Mouse (Mus musculus) CD4-positive, CD25-positive, alpha-beta regulatory T cell, adult 4 months (primary cell): Measurements from ENCODE around the gene Mpv17. TPM values are rescaled to one million over a fixed set of nuclear protein-coding genes. Genes with fewer than 3 reads are reported as not detected.

Source experiments
- ATAC-seq: one replicate; pipeline ENCODE4 v1.8.0; 2017
- polyA plus RNA-seq, 2 experiments: library from polyadenylated mRNA; unstranded; fragments of 100-300 nt; shearing (Covaris generic); gene quantifications; one replicate each; pipeline ENCODE4 v1.2.1; 2017

The Mpv17 gene
- polyA plus RNA-seq, result 10 to 100 TPM; 64.4 to 66.7 TPM

GRCm38 (mm10) chr5:31154152-31154553, at the start of gene Mpv17:
Mpv17 (minus strand) TSS chr5:31154251.
- ATAC-seq, result peak; percentile 95

GRCm38 (mm10) chr5:31202933-31203332, 48.9 kb upstream of the Mpv17 start:
- ATAC-seq, result no peak

GRCm38 (mm10) chr5:31201742-31202590, 47.9 kb upstream of the Mpv17 start, which contains the start of gene Zfp513:
Zfp513 (minus strand) TSS chr5:31202303.
- peak; percentile 98 for ATAC-seq

- ATAC-seq, result no peak
Measured at GRCm38 (mm10) chr5:31201042-31201741, 47.1 kb upstream of the Mpv17 start.

GRCm38 (mm10) chr5:31200327-31200768, 46.3 kb upstream of the Mpv17 start:
- ATAC-seq, result no peak

GRCm38 (mm10) chr5:31199893-31200292, 45.8 kb upstream of the Mpv17 start:
- no peak for ATAC-seq

- ATAC-seq, result no peak
Measured at GRCm38 (mm10) chr5:31199321-31199892, 45.4 kb upstream of the Mpv17 start.

- no peak for ATAC-seq
Measured at GRCm38 (mm10) chr5:31198616-31199320, 44.7 kb upstream of the Mpv17 start.

- ATAC-seq, result no peak
Measured at GRCm38 (mm10) chr5:31198170-31198569, 44.1 kb upstream of the Mpv17 start.

- no peak for ATAC-seq
Measured at GRCm38 (mm10) chr5:31197072-31197471, 43.0 kb upstream of the Mpv17 start.

GRCm38 (mm10) chr5:31196207-31196606, 42.2 kb upstream of the Mpv17 start:
- no peak for ATAC-seq

- ATAC-seq, result no peak
Measured at GRCm38 (mm10) chr5:31195671-31196070, 41.6 kb upstream of the Mpv17 start.

- no peak for ATAC-seq
Measured at GRCm38 (mm10) chr5:31194486-31195485, 40.7 kb upstream of the Mpv17 start.

- ATAC-seq, result no peak
Measured at GRCm38 (mm10) chr5:31193631-31194281, 39.7 kb upstream of the Mpv17 start.

- ATAC-seq, result peak; percentile 93
Measured at GRCm38 (mm10) chr5:31192939-31193630, 39.0 kb upstream of the Mpv17 start, which contains the start of the genes Snx17 and Eif2b4. Snx17 (plus strand) TSS chr5:31193227. Eif2b4 (minus strand) TSS chr5:31193430.

GRCm38 (mm10) chr5:31192045-31192938, 38.2 kb upstream of the Mpv17 start:
- ATAC-seq, result no peak

- no peak for ATAC-seq
Measured at GRCm38 (mm10) chr5:31190201-31190600, 36.1 kb upstream of the Mpv17 start.

GRCm38 (mm10) chr5:31188223-31188840, 34.3 kb upstream of the Mpv17 start:
- ATAC-seq, result no peak
